Mouse (Mus musculus) neural tube, embryonic 10.5 days (tissue): ENCODE data around the gene Olfr1370.
"Not testable (repeated sequence)": the region's sequence is repeated elsewhere in the genome, so short reads cannot be mapped to it uniquely, and the experiment has no call there.

Experiments
- DNase-seq: peaks from one replicate; pipeline ENCODE4 v3.0.0-alpha.2; 2017; ENCODE audit warnings: low spot score; ENCODE audit errors: extremely low spot score

Olfr1370 gene

GRCm38 (mm10) chr13:21074847-21075246 lies at the start of gene Olfr1370:
TSS of gene Olfr1370 (minus strand) at chr13:21074947.
- no peak for DNase-seq

GRCm38 (mm10) chr13:21114121-21114520 lies 39.4 kb upstream of the Olfr1370 start:
- DNase-seq, result no peak

GRCm38 (mm10) chr13:21111183-21111582 lies 36.4 kb upstream of the Olfr1370 start, which contains the start of gene Olfr1369-ps1:
TSS of gene Olfr1369-ps1 (plus strand) at chr13:21111483.
- DNase-seq, result not testable (repeated sequence)

- no peak for DNase-seq
Measured at GRCm38 (mm10) chr13:21110441-21110840, 35.7 kb upstream of the Olfr1370 start.

GRCm38 (mm10) chr13:21109759-21110158 lies 35.0 kb upstream of the Olfr1370 start:
- no peak for DNase-seq

- no peak for DNase-seq
Measured at GRCm38 (mm10) chr13:21082686-21083085, 7.9 kb upstream of the Olfr1370 start.

- DNase-seq, result no peak
Measured at GRCm38 (mm10) chr13:21066021-21066420, 8.7 kb downstream of the Olfr1370 start.

- no peak for DNase-seq
Measured at GRCm38 (mm10) chr13:21050118-21050517, 24.6 kb downstream of the Olfr1370 start.

- DNase-seq, result no peak
Measured at GRCm38 (mm10) chr13:21040589-21041199, 34.1 kb downstream of the Olfr1370 start.

GRCm38 (mm10) chr13:21035981-21036380 lies 38.8 kb downstream of the Olfr1370 start:
- no peak for DNase-seq

GRCm38 (mm10) chr13:21035011-21035410 lies 39.7 kb downstream of the Olfr1370 start:
- no peak for DNase-seq

- no peak for DNase-seq
Measured at GRCm38 (mm10) chr13:21033176-21033575, 41.6 kb downstream of the Olfr1370 start.

GRCm38 (mm10) chr13:21024831-21025230 lies 49.9 kb downstream of the Olfr1370 start:
- DNase-seq, result no peak
